Mouse (Mus musculus): ENCODE data around the gene Gja6. TPM values are rescaled to one million over a fixed set of nuclear protein-coding genes. Genes with fewer than 3 reads are reported as not detected.

Gene Gja6
- polyA plus RNA-seq, 1 experiment from 2014 or later, result 0.05 TPM

- Histone ChIP-seq H3K36me3 (ENCODE audit: control insufficient read depth, insufficient read depth, low read length) (no peaks in the 10 kb centered on the region), H3K4me2 (replicated peaks; ENCODE audit: low read depth) (no peak overlapping the region), H3K4me1 (replicated peaks; ENCODE audit: control insufficient read depth, insufficient read depth) (no peaks in the 10 kb centered on the region), H3K9me3 (ENCODE audit: control insufficient read depth, low read length) (no peaks in the 10 kb centered on the region), H3K27me3 (ENCODE audit: control insufficient read depth, insufficient read depth, low read length) (no peaks in the 10 kb centered on the region), H3K27ac (replicated peaks) (no peak overlapping the region), H3K4me3 (ENCODE audit: low read depth, low read length) (no peak overlapping the region), H3K9ac (ENCODE audit: low read length) (no peak overlapping the region)
- 70% methylated on average over 2 of the region's 2 CpGs for WGBS
- ATAC-seq (ENCODE audit: low FRiP score, low TSS enrichment), result no peak
- TF ChIP-seq CTCF (IDR thresholded peaks at IDR 0.05; ENCODE audit: low read depth), result no peak
- TF ChIP-seq EP300 (optimal IDR thresholded peaks at IDR 0.05), result no peak
- no peak for DNase-seq (ENCODE audit: low spot score)
Observed at GRCm38 (mm10) chrX:160886301-160886700, 20.6 kb downstream of the Gja6 start.

GRCm38 (mm10) chrX:160866576-160866975, 40.3 kb downstream of the Gja6 start:
- no peak for TF ChIP-seq EP300 (optimal IDR thresholded peaks at IDR 0.05)
- no peak for TF ChIP-seq CTCF (IDR thresholded peaks at IDR 0.05; ENCODE audit: low read depth)
- Histone ChIP-seq H3K36me3 (ENCODE audit: control insufficient read depth, insufficient read depth, low read length) (no peaks in the 10 kb centered on the region), H3K27me3 (ENCODE audit: control insufficient read depth, insufficient read depth, low read length) (no peaks in the 10 kb centered on the region), H3K9ac (ENCODE audit: low read length) (no peak overlapping the region), H3K4me1 (replicated peaks; ENCODE audit: control insufficient read depth, insufficient read depth) (no peaks in the 10 kb centered on the region), H3K4me2 (replicated peaks; ENCODE audit: low read depth) (no peak overlapping the region), H3K4me3 (ENCODE audit: low read depth, low read length) (no peak overlapping the region), H3K27ac (replicated peaks) (no peak overlapping the region), H3K9me3 (ENCODE audit: control insufficient read depth, low read length) (no peaks in the 10 kb centered on the region)
- 84% methylated on average over 4 of the region's 4 CpGs for WGBS
- ATAC-seq (ENCODE audit: low FRiP score, low TSS enrichment) (no peak), DNase-seq (ENCODE audit: low spot score) (no peak)

- Histone ChIP-seq H3K27me3 (ENCODE audit: control insufficient read depth, insufficient read depth, low read length) (no peaks in the 10 kb centered on the region), H3K36me3 (ENCODE audit: control insufficient read depth, insufficient read depth, low read length) (no peaks in the 10 kb centered on the region), H3K4me1 (replicated peaks; ENCODE audit: control insufficient read depth, insufficient read depth) (no peaks in the 10 kb centered on the region), H3K4me2 (replicated peaks; ENCODE audit: low read depth) (no peak overlapping the region), H3K9ac (ENCODE audit: low read length) (no peak overlapping the region), H3K4me3 (ENCODE audit: low read depth, low read length) (no peak overlapping the region), H3K9me3 (ENCODE audit: control insufficient read depth, low read length) (no peaks in the 10 kb centered on the region), H3K27ac (replicated peaks) (no peak overlapping the region)
- no peak for ATAC-seq (ENCODE audit: low FRiP score, low TSS enrichment)
- TF ChIP-seq CTCF (IDR thresholded peaks at IDR 0.05; ENCODE audit: low read depth) (no peak), EP300 (optimal IDR thresholded peaks at IDR 0.05) (no peak)
- 77% methylated on average over 4 of the region's 4 CpGs for whole genome bisulfite sequencing
- DNase-seq (ENCODE audit: low spot score), result no peak
Observed at GRCm38 (mm10) chrX:160865022-160865421, 41.8 kb downstream of the Gja6 start.

- H3K9ac ChIP-seq (ENCODE audit: low read length), result no peak overlapping the region
- ATAC-seq (ENCODE audit: low FRiP score, low TSS enrichment) (no peak), DNase-seq (ENCODE audit: low spot score) (no peak)
- H3K9me3 ChIP-seq (ENCODE audit: control insufficient read depth, low read length), result no peaks in the 10 kb centered on the region
- H3K27ac ChIP-seq (replicated peaks), result no peak overlapping the region
- no peaks in the 10 kb centered on the region for H3K36me3 ChIP-seq (ENCODE audit: control insufficient read depth, insufficient read depth, low read length)
- no peaks in the 10 kb centered on the region for H3K27me3 ChIP-seq (ENCODE audit: control insufficient read depth, insufficient read depth, low read length)
- TF ChIP-seq EP300 (optimal IDR thresholded peaks at IDR 0.05), result no peak
- no peak for TF ChIP-seq CTCF (IDR thresholded peaks at IDR 0.05; ENCODE audit: low read depth)
- H3K4me2 ChIP-seq (replicated peaks; ENCODE audit: low read depth), result no peak overlapping the region
- 77% methylated on average over 4 of the region's 4 CpGs for WGBS
- H3K4me1 ChIP-seq (replicated peaks; ENCODE audit: control insufficient read depth, insufficient read depth), result no peaks in the 10 kb centered on the region
- H3K4me3 ChIP-seq (ENCODE audit: low read depth, low read length), result no peak overlapping the region
Observed at GRCm38 (mm10) chrX:160863689-160864383, 43.0 kb downstream of the Gja6 start.

Other genes with a start within 250 kb of the Gja6 start
- gene Ppef1, start 171.3 kb downstream of the Gja6 start, polyA plus RNA-seq (2015; fragmentation: Nextera tagmentation; extraction: Ambion mirVana), result 0.05 and 0.06 TPM in 2 replicates
- not detected in 2 replicates for gene Rs1, start 139.0 kb downstream of the Gja6 start, polyA plus RNA-seq (2015; fragmentation: Nextera tagmentation; extraction: Ambion mirVana)
- 0.98 and 1.2 TPM in 2 replicates for gene Cdkl5, start 87.7 kb upstream of the Gja6 start, polyA plus RNA-seq (2015; fragmentation: Nextera tagmentation; extraction: Ambion mirVana)
- 0.88 and 1.1 TPM in 2 replicates for gene Scml2, start 210.1 kb upstream of the Gja6 start, polyA plus RNA-seq (2015; fragmentation: Nextera tagmentation; extraction: Ambion mirVana)

Measured in stomach, postnatal 0 days (tissue).